Mouse (Mus musculus) yolk sac, embryonic 10.5 days (tissue): ENCODE measurements at regions not wholly inside any gene's neighbourhood (a gene's known extent, or its start where the extent isn't known, plus 50 kb on each side); places are given as distances from the start of the nearest gene placed in this dataset.

Source experiments
- DNase-seq: peaks from one replicate; pipeline ENCODE4 v3.0.0-alpha.2; 2017; ENCODE audit warnings: low spot score

DNA sequence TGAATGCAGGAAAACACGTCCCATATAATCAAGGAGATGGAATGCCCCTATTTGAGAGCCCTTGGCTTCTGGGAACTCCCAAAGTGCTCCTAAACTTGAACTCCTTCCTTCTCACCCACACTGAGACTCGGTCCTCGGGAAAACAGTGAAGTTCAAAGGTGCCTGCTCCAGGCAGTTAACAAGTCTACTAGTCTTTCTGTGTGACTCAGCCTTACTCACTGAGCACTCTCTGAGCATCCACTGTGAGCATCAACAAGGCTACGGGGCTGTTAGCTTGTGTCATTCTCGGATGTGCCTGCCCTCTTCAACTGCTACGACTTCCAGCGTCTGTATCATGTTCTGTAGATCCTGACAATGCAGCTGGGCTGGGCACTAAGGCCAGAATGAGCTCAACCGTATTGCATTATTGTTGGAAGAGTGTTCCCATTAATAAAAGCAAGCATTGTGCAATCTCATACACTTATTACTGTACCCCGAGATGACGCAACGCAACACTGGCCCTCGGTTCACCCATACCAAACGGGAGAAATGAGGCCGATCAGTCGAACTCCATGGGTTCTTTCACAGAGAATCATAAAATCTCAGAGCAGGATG is 96.1 kb upstream of the Egr2 start:
- DNase-seq: no peak

DNA sequence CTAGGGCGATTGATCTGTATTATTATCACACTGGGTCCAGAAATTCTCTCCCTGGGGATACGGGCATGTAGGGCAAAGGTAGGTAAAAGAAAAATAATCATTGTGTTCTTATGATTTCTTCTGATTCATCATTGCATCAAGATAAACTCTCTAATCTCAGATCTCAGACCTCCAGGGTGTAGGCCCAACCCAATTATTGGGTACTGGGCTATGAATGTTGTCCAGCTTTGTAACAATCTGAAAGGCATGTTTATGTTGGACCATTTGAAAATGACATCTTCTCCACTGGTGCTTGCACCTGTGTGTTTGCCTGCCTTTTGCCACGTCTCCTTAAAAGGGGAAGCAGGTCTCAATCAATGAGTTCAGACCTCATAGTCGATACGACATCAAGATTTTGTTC is 95.4 kb upstream of the Egr2 start:
- no peak for DNase-seq

DNA sequence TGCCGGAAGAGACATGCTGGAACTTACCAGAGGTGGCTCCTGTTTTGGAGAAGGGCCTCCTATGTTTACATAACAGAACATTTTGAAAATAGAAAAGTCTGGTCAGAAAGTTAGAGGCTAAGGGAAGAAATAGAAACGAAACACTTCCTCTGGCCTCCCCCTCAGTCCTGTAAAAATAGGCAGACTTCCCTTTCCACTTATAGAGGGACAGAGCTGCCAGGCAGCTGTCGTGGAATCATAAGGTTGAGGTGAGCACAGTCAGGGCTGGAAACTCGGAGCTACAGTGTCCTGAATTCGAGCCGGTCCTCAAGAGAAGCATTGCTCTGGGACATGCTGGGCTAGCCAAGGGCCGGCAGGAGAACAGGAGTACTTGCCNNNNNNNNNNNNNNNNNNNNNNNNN is 94.0 kb upstream of the Egr2 start:
- no peak for DNase-seq

DNA sequence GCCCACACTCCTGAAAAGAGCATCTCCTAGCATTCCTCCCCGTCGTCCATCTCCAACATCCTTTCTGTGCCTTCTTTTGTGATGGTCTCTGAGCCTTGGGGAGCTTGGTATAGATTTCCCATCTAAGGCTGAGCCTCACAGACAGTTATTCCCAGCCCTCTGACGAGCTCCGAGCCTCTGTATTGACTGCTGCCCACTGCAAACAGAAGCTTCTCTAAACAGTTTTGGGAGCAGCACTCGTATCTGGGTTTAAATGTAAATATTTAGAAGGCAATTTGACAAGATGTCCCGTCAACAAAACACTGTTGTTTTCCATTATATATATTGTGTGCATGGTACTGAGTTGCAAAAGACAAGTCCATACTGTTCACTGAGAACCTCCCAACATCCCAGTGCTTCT is 86.4 kb upstream of the Egr2 start:
- DNase-seq: no peak

DNA sequence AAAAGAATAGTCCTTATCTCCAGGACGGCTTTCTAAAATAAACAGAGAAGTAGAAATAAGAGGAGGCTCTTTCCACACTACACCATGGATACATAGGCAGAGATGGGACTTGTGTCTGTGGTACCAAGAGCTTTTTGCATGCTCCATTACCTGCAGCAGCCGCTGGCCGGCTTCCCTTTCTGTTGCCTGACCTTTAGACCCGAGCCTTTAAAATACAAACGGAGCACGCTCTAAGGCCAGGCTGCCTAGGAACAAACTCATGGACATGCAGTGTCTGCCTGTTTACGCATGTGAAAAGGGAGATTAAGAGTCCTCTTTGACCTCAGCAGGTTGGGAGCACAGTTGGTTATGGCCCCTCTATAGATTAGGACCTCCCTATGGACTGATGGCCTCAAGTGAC is 81.1 kb upstream of the Egr2 start:
- DNase-seq: peak; percentile 15

DNA sequence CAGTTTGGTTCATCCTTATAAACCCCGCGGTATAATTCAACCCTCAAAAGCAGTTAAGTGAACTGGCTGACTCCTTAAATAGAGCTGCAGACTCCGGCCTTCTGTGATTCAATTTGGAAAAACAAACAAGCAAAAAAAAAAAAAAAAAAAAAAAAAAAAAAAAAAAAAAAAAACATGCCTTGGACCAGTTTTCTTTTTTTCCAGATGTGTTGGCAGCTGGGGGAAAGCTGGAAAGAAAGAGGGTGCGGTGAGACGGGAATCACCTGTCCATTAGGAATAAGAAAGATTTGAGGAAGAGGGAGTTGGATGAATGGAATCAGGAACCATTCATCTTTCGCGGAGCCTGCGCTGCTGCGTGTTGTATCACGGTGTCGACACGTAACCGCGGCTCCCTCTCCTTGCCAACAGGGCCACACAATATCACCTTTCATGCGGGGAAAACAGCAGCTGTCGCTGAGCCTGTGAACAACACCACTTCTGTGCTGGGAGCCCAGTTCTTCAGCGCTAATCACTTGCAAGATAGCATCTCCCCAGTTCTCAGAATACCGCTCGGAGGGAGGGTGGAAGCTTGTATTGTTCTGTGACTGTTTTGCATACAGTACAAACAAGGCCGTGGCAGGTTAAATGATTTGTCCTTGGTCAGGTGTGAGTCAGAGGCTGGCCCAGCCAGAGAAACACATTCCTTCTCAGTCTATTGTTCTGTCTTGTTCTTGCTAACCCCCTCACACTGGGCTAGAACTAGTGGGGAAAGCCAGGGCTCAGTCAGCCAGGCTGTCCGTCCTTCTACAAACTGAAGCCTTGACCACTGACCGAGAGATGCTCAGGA is 76.6 kb upstream of the Egr2 start:
- no peak for DNase-seq

DNA sequence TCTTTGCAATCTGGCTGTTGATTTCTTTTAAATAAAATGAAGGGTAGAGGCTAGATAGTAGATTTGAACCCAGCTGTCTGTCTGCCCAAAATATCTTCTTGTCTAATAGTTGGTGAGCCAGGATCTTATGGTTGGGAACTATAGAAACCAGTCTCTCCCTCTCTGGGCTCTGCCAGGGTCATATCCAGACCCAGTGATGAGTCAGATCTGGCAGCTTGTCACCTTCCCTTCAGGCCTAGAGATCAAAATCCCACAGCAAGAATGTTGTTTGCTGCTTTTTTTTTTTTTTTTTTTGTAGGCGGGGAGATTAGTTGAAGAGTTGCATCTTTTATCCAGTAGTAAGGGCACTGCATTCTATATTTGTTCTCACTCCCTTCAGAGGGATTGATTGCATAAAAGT is 74.0 kb upstream of the Egr2 start:
- DNase-seq: no peak

DNA sequence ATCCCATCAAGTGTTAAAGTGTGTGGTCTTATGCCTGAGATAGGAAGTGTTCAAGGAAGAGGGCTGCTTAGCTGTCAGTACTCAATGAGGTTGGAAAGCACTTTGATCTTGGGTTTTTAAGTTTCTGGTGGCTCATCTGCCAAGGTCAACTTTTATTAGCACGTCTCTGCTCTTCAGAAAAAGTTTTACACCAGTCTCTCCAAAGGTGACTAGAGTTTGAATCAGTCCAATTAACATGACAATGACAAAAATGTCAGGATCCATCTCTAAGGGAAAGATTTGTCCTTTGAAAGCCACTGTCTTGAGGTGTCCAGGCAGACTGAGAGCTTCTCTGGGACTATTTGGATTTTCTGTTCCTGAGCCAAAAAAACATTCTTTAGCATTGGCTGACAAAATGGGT is 73.4 kb upstream of the Egr2 start:
- no peak for DNase-seq

- no peak for DNase-seq
Observed at GRCm38 (mm10) chr10:67468724-67469123, 66.6 kb upstream of the Egr2 start.

DNA sequence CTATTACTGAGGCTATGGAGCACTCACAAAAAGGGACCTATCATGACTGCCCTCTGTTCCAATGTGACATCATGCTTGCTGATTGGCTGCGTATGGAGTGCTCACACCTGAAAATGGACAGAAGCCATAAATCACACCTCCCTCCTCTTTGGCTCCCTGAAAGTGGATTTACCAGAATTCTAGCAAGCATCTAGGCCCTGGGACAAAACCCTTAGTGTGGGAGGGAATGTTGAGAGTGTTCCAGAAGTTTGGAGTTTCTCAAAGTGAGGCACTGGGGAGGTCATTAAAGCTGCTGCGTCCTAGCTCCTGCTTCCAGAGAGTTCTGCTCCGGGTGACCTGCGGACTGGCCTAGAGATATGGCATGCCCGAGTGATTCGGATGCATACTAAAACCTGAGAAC is 62.3 kb upstream of the Egr2 start:
- DNase-seq: no peak

DNA sequence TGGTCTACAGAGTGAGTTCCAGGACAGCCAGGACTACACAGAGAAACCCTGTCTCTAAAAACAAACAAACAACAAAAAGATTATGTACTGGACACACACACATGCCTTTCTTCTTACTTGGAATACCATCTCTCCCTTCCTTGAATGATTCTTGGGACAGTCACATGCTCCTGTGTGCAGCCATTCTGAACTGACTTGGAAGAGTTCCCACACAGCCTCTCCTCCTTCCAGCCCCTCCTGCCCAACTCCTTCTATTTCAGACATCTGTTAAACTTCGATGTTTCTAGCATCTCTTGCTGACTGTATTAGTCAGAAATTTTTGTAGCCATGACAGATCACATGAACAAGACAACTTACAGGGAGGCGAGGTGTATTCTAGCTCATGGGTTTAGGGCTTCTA is 60.9 kb upstream of the Egr2 start:
- no peak for DNase-seq

GRCm38 (mm10) chr10:67482268-67482667 is 53.0 kb upstream of the Egr2 start:
- no peak for DNase-seq

DNA sequence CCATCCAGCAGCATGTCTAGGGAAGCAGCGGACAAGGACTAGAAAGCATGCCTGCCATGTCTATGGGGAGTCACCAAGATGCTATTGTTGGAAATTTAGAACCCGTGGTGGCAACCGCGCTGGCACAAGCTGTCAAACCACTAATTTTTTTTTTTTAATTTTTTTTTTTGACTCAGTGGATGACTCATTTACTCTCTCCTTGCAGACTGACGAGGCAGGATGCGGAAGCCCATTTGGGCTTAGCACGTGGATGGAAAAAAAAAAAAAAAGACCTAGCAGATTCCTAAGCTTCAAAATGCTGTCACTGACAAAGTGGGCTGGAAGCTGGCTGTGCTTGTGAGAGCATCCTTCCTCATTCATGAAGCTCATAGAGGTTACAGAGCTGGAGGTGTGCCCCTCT is 51.9 kb upstream of the Egr2 start:
- DNase-seq: no peak

GRCm38 (mm10) chr10:67484091-67484745 is 51.1 kb upstream of the Egr2 start:
- DNase-seq: no peak
